Mouse (Mus musculus): ENCODE data around the gene Rab40c. TPM values are rescaled to one million over a fixed set of nuclear protein-coding genes. Genes with fewer than 3 reads are reported as not detected.
A peak's percentile ranks its signal among the peaks of the same experiment; 100 is the strongest.

The Rab40c gene
- polyA plus RNA-seq, 1 experiment from 2014 or later = 37.9 TPM

DNA sequence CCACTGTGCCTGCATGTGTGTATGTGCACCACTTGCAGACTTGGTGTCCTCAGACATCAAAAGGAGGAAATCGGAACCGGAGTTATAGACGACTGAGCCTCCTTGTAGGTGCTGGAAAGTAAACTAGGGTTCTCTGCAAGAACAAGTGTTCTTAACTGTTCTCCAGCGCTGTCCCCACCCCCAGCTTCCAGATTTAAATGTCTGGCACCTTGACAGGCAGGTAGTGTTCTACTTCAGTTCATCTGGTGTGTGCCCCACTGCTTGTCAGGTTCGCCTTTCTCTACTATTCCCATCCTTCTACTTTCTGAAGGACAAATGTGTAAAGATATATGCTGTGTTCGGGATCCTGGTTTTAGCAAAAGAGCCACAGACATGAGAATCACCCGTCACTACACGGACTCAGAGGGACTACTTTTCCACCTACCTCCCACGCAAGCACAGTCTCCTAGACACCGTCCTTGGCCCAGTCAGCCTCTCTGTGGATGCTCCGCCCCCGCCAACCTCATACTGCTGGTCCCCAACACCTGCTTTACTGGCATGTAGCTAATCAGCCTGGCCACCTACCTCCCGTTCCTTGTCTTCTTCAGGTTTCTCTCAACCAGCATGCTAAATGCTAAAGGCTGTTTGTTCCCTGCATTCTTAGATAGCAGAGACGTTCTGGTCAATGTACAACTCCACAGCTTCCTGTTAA lies 6.2 kb downstream of the Rab40c start:
- Histone ChIP-seq H3K27me3 (ENCODE audit: low read depth, poor library complexity, severe bottlenecking) (no peaks in the 10 kb centered on the region), H3K4me1 (peaks cover 9% of the 10 kb centered on the region), H3K36me3 (peaks cover 47% of the 10 kb centered on the region), H3K9me3 (replicated peaks) (no peaks in the 10 kb centered on the region), H3K27ac (no peak overlapping the region), H3K4me3 (no peak overlapping the region)
- 87% methylated on average over 14 of the region's 14 CpGs for WGBS
- no peak for DNase-seq (ENCODE audit: low spot score)

DNA sequence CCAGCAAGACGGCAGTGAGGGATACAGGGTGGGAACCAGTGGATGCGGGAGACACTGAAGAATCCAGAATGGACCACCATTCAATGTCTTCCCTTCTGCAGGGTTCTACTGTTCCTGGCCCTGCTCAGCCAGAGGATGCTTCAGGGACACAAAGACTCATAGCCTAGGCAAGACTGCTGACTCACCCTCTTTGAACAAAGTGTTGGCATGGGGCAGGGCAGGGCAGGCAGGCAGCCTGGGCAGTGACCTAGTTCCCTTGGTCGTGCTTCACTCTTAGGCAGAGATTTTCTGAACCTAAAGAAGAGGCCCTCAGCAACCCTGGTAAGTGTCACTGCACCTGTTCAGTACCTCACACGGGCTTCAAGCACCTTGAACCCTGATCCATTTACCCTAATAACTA lies 7.7 kb downstream of the Rab40c start:
- no peaks in the 10 kb centered on the region for H3K4me1 ChIP-seq

DNA sequence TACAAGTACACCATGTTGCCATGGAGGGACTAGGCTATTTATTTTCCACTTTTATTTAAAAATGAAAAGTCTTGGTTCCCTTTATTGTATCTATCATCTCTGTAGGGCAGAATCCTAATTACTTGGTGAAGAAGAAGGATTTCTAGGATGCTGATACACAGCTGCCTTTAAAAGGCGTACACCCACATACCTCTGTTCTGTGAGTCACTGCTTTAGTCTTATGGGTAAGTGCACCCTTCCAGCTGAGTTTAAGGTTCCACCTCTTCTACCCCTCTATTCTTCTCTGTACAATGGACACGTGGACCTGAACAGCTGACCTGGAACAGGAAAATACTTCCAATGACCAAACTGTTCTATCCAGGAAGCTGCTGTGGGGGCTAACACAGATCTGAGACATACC lies 11.9 kb downstream of the Rab40c start:
- H3K27ac ChIP-seq = no peak overlapping the region
- H3K4me1 ChIP-seq = no peaks in the 10 kb centered on the region
- H3K27me3 ChIP-seq (ENCODE audit: low read depth, poor library complexity, severe bottlenecking) = no peaks in the 10 kb centered on the region
- WGBS = 90% methylated on average over 2 of the region's 2 CpGs
- no peak for DNase-seq (ENCODE audit: low spot score)
- no peak overlapping the region for H3K4me3 ChIP-seq
- H3K9me3 ChIP-seq (replicated peaks) = no peaks in the 10 kb centered on the region
- H3K36me3 ChIP-seq = peaks cover 29% of the 10 kb centered on the region

More for the DNA sequence above, 7.7 kb downstream of the Rab40c start:
- WGBS = 87% methylated on average over 4 of the region's 4 CpGs
- Histone ChIP-seq H3K27ac (no peak overlapping the region), H3K27me3 (ENCODE audit: low read depth, poor library complexity, severe bottlenecking) (no peaks in the 10 kb centered on the region), H3K9me3 (replicated peaks) (no peaks in the 10 kb centered on the region), H3K36me3 (peaks cover 39% of the 10 kb centered on the region), H3K4me3 (no peak overlapping the region)
- no peak for DNase-seq (ENCODE audit: low spot score)

DNA sequence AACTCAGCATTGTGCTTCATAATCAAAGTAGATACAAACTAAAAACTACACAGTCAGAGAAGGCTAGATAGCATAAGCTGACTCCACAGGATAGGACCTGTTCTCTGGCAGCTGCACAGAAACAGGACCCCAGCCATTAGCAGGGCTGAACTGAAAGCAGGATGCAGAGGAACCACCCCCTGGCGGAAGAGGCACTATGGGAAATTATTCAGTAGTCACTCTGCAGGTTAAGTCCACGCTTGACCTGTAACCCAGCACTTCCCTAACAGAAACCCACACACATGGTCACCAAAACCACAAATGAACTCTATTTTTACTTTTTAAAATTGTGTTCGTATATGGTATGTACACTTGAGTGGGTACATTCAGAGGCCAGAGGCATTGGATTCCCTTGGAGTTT lies 16.5 kb downstream of the Rab40c start:
- no peak for DNase-seq (ENCODE audit: low spot score)
- WGBS = 85% methylated on average over 3 of the region's 3 CpGs
- H3K9me3 ChIP-seq (replicated peaks) = no peaks in the 10 kb centered on the region
- H3K36me3 ChIP-seq = peaks cover 30% of the 10 kb centered on the region
- no peak overlapping the region for H3K27ac ChIP-seq
- no peaks in the 10 kb centered on the region for H3K27me3 ChIP-seq (ENCODE audit: low read depth, poor library complexity, severe bottlenecking)
- no peaks in the 10 kb centered on the region for H3K4me1 ChIP-seq
- H3K4me3 ChIP-seq = no peak overlapping the region

DNA sequence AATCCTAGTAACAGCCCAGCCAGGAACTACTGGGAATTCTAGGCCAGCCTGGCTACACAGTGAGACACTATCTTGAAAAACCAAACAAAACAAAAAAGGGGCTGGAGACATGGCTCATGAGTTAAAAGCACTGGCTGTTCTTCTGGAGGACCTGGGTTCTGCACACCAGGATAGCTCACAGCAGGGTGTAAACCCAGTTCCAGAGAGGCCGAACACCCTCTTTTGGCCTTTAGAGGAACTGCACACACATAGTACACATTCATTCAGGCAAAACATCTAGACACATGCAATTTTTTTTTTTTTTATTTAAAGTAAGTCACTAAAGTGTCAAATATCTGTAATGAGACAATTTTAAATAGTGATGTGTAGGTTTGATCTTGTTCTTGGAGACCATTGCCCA lies 19.3 kb downstream of the Rab40c start:
- peaks cover 19% of the 10 kb centered on the region for H3K36me3 ChIP-seq
- no peaks in the 10 kb centered on the region for H3K9me3 ChIP-seq (replicated peaks)
- WGBS = 94% methylated on average over 1 of the region's 1 CpGs
- no peaks in the 10 kb centered on the region for H3K27me3 ChIP-seq (ENCODE audit: low read depth, poor library complexity, severe bottlenecking)
- DNase-seq (ENCODE audit: low spot score) = no peak
- peaks cover 10% of the 10 kb centered on the region for H3K4me1 ChIP-seq
- no peak overlapping the region for H3K4me3 ChIP-seq
- no peak overlapping the region for H3K27ac ChIP-seq

DNA sequence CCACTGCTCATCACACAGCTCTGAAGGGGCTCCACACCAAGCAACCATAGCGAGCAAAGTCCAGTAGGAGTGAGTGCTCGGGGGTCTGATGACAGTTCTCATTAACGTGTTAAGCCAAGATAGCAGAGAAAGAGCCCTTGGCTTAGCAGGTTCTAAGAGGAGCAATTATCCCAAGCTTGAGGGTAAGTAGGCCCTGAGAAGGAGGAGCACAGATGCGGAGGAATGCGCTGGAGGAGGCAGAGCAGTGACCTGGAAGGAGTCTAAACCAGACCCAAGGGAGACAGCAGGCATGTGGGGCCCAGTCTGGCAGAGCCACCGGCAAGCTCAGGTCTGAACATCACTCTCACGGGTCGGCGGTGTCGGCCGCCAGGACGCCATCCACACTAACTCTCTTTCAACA lies 23.6 kb downstream of the Rab40c start:
- H3K9me3 ChIP-seq (replicated peaks) = no peaks in the 10 kb centered on the region
- DNase-seq (ENCODE audit: low spot score) = no peak
- no peak overlapping the region for H3K27ac ChIP-seq
- H3K4me3 ChIP-seq = no peak overlapping the region
- peaks cover 14% of the 10 kb centered on the region for H3K36me3 ChIP-seq
- 66% methylated on average over 12 of the region's 12 CpGs for WGBS
- no peaks in the 10 kb centered on the region for H3K27me3 ChIP-seq (ENCODE audit: low read depth, poor library complexity, severe bottlenecking)
- H3K4me1 ChIP-seq = peaks cover 15% of the 10 kb centered on the region

DNA sequence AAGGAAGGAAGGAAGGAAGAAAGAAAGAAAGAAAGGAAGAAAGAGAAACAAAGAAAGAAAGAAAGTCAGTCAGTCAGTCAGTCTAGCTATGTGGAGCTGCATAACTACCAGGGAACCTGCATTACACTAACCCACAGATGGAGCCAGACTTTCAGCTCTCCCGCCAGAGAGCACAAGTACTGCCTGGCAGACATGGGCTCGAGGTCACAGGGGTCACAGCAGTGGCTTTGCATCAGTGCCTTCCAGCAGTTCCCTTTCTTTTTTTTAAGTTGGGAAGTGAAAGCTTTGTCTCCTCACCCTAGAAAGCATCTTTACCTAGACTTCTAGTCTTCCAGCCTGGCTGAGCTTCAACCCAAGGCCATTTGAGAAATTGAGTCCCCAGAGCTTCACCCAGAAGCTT lies 24.1 kb downstream of the Rab40c start:
- H3K36me3 ChIP-seq = peaks cover 12% of the 10 kb centered on the region
- DNase-seq (ENCODE audit: low spot score) = no peak
- H3K27ac ChIP-seq = no peak overlapping the region
- no peaks in the 10 kb centered on the region for H3K9me3 ChIP-seq (replicated peaks)
- H3K27me3 ChIP-seq (ENCODE audit: low read depth, poor library complexity, severe bottlenecking) = no peaks in the 10 kb centered on the region
- peaks cover 15% of the 10 kb centered on the region for H3K4me1 ChIP-seq
- WGBS = 33% methylated on average over 2 of the region's 2 CpGs
- H3K4me3 ChIP-seq = no peak overlapping the region

DNA sequence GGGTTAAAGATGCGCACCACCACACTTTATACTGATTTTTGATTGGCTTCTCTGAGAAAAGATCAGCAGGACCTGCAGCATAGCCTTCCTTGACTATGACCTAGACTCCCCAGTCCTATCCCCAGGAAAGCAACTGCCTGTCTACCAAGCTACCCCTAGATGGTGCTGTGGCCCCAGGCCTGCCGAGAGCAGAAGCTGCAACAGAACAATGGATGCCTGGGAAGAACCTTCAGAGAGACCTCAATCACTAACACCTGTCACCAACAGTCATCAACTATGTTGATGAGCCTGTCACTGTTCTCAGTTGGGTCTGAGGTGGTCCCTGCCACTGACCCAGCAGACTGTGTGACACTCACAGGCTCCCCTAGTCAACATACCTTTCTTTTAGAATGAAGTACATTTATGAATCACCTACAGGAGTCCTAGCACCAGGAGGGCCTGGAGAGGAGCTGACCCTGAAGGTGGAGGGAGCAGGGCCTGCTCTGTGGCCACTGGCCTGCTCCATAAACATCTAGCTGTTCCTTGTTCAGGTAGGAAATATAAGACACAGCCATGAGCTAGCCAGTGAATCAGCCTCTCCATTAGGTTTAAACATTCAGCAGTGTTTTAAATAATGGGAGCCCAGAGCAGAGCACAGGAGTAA lies 25.4 kb downstream of the Rab40c start:
- Histone ChIP-seq H3K9me3 (replicated peaks) (no peaks in the 10 kb centered on the region), H3K4me1 (peaks cover 15% of the 10 kb centered on the region), H3K27me3 (ENCODE audit: low read depth, poor library complexity, severe bottlenecking) (no peaks in the 10 kb centered on the region), H3K27ac (peak overlapping the region; percentile 67; the same call in 1 of the 2 replicates), H3K36me3 (peaks cover 15% of the 10 kb centered on the region), H3K4me3 (no peak overlapping the region)
- 42% methylated on average over 2 of the region's 2 CpGs for WGBS
- DNase-seq (ENCODE audit: low spot score) = peak; percentile 68

DNA sequence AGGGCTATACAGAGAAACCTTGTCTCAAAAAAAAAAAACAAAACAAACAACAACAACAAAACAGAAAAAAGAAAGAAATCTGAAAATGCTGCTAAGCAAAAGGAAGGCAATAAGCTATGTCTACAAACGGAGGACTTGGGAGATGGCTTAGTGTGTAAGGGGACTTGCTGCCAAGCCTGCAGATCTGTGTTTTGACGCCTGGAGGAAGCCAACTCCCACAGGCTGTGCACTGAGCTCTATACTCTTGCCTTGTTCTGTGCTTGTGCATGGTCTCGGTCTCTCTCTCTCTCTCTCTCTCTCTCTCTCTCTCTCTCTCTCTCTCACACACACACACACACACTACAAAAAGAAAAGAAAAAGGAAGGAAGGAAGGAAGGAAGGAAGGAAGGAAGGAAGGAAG lies 30.7 kb downstream of the Rab40c start:
- peaks cover 7% of the 10 kb centered on the region; the same call in 1 of the 2 replicates for H3K4me1 ChIP-seq
- H3K27ac ChIP-seq = no peak overlapping the region
- H3K27me3 ChIP-seq (ENCODE audit: low read depth, poor library complexity, severe bottlenecking) = no peaks in the 10 kb centered on the region
- no peak overlapping the region for H3K4me3 ChIP-seq
- WGBS = 91% methylated on average over 3 of the region's 3 CpGs
- H3K36me3 ChIP-seq = peaks cover 58% of the 10 kb centered on the region
- H3K9me3 ChIP-seq (replicated peaks) = no peaks in the 10 kb centered on the region
- DNase-seq (ENCODE audit: low spot score) = no peak

DNA sequence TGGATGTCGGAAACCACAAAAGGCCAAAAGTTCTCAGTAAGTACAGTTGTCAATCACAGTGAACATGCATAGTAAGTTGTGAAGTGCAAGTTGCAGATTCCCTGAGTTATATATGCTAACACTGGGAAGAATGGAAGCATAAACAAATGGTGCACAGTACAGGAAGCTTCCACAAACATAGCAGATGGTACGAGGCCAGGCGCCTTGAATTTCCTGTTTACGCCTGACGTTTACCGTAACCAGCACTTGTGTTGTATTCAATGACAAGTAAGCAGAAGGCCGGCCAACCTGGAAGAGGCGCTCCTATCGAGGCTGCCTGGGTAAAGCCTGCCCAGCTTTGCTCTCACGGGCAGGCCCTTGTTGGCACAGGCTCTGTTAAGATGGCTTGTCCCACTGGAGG lies 32.1 kb downstream of the Rab40c start:
- WGBS = 92% methylated on average over 10 of the region's 10 CpGs
- H3K9me3 ChIP-seq (replicated peaks) = no peaks in the 10 kb centered on the region
- H3K4me1 ChIP-seq = peaks cover 17% of the 10 kb centered on the region
- no peaks in the 10 kb centered on the region for H3K27me3 ChIP-seq (ENCODE audit: low read depth, poor library complexity, severe bottlenecking)
- peaks cover 72% of the 10 kb centered on the region for H3K36me3 ChIP-seq
- no peak for DNase-seq (ENCODE audit: low spot score)
- no peak overlapping the region for H3K4me3 ChIP-seq
- no peak overlapping the region for H3K27ac ChIP-seq

DNA sequence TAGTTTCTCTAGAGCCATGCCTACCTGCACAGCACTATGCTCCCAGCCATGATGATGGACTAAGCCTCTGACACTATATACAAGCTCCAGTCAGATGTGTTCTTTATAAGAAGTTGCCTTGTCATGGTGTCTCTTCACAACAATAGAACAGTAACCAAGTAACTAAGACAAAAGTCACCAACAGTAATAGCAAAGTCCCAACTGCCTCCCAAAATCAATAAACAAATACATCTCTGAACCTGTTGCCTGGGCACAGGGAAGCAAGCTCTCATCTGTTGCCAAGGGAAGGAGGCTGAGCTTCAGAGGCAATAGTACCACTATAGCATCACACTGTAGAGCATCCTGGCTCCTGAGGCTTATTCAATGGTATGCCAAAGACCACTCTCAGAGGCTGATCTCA lies 32.7 kb downstream of the Rab40c start:
- no peaks in the 10 kb centered on the region for H3K9me3 ChIP-seq (replicated peaks)
- H3K36me3 ChIP-seq = peaks cover 77% of the 10 kb centered on the region
- H3K27ac ChIP-seq = no peak overlapping the region
- H3K4me3 ChIP-seq = no peak overlapping the region
- no peaks in the 10 kb centered on the region for H3K27me3 ChIP-seq (ENCODE audit: low read depth, poor library complexity, severe bottlenecking)
- H3K4me1 ChIP-seq = peaks cover 24% of the 10 kb centered on the region
- no peak for DNase-seq (ENCODE audit: low spot score)

DNA sequence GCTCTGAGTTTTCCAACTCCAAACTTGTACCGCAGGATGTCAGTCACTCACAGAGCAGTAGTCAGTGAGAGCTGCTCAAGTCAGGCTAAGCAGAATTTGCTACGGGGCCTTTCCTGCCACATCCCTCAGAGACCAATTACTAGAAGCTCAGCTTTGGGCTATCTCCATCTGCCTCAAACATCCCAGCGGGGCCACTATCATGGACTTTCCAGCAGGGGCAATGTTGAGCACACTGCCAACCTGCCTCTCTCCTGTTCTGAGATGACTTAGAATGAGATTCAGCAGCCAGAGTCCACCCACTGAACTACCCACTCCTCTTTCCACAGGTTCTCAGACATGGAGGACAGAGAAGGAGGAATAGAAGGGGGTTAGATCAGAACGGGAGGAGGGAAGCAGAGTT lies 33.9 kb downstream of the Rab40c start:
- Histone ChIP-seq H3K4me1 (peaks cover 35% of the 10 kb centered on the region), H3K36me3 (peaks cover 76% of the 10 kb centered on the region), H3K27ac (no peak overlapping the region), H3K9me3 (replicated peaks) (no peaks in the 10 kb centered on the region), H3K4me3 (no peak overlapping the region), H3K27me3 (ENCODE audit: low read depth, poor library complexity, severe bottlenecking) (no peaks in the 10 kb centered on the region)
- no peak for DNase-seq (ENCODE audit: low spot score)
- WGBS = 60% methylated on average over 4 of the region's 4 CpGs

DNA sequence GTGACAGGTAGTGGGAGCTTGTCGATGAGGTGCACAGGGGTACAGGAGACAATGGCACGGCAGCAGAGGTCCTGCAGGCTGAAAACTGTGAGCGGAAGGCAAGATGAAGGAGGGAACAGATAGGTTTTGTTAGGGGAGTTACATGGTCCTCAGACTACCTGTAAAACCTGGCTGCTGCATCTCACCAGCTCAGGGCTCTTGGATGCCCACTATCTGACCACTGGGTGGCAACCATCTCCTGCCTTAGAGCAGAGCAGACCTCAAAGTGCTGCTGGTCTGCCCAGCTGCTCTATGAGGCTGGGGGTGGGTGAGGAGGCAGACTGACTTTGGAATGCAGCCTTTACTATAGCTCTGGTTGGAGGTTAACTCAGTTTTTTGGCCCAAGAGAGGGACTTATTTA lies 35.7 kb downstream of the Rab40c start:
- Histone ChIP-seq H3K4me3 (no peak overlapping the region), H3K9me3 (replicated peaks) (no peaks in the 10 kb centered on the region), H3K36me3 (peaks cover 71% of the 10 kb centered on the region), H3K27ac (no peak overlapping the region), H3K4me1 (peaks cover 53% of the 10 kb centered on the region), H3K27me3 (ENCODE audit: low read depth, poor library complexity, severe bottlenecking) (no peaks in the 10 kb centered on the region)
- 86% methylated on average over 3 of the region's 3 CpGs for WGBS
- DNase-seq (ENCODE audit: low spot score) = no peak

Data from limb, embryonic 10.5 days (tissue).